Mouse (Mus musculus) gastrocnemius, postnatal 25 days (tissue): ENCODE results near the gene Stxbp1. TPM values are rescaled to one million over a fixed set of nuclear protein-coding genes. Genes with fewer than 3 reads are reported as not detected.
A peak's percentile ranks its signal among the peaks of the same experiment; 100 is the strongest.

ENCODE experiments used
- DNase-seq: peaks from one replicate; pipeline ENCODE4 v3.0.0; 2022
- total RNA-seq, 2 experiments: library from RNA; stranded (reverse); gene quantifications; 1 replicate in 1 of 2; 2 replicates in 1 of 2; pipeline ENCODE4 v1.2.3; 2021

Gene Stxbp1
- total RNA-seq, 2 experiments from 2014 or later = 2.7 to 3.8 TPM

- DNase-seq = no peak
Observed at GRCm38 (mm10) chr2:32838147-32838884, 8.7 kb downstream of the Stxbp1 start.

- DNase-seq = no peak
Observed at GRCm38 (mm10) chr2:32835588-32835987, 11.5 kb downstream of the Stxbp1 start.

- DNase-seq = peak; percentile 38
Observed at GRCm38 (mm10) chr2:32834496-32834895, 12.5 kb downstream of the Stxbp1 start.

DNA sequence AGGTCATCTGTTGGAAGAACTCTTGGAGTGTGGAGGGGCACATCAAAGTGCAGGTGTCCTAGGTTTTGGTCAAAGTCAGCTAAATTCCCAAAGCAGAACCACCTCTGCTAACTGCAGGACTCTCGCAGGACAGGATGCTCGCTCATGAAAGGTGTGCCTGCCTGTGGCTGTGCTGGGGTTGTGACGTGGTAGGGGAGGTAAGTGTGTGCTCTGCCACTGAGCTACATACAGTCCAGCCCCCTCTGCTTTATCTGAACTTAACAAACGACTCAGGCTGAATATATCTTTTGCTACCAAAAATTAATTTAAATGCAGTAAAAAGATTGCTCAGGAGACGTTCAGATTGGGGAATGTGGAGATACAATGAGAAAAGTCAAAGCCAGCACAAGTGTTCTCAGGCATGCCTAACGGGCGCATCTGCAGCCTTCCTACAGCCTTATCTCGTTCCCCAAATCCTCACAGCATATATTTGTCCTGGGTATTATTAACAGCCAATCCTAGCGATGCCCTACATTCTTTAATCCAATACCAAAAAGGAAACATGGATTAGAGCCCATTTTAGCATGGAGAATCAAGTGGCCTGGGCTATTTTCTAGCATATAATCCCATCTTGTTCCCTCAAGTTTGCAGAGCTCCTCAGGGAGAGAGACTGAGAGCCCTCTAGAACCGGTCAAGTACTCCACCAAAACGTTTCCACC lies 17.9 kb downstream of the Stxbp1 start:
- DNase-seq = no peak

DNA sequence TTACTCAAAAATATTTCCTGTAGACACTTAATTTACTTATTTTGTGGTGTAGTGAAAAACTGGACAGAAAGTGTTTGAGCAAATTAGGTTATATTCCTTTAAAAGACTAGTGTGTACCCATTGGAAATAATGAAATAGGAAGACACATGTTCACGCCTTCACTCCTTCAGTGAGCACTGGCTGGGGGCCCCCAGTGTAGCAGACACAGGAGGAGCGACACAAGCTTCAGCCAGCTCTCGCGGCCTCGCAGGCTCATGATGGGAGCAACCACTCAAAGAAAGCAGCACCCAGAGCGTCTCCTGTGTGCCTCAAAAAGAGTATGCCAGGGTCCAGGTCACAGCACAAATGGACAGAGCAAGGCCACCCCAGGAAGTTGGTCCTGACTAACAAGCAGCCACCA lies 21.2 kb downstream of the Stxbp1 start:
- DNase-seq = no peak

DNA sequence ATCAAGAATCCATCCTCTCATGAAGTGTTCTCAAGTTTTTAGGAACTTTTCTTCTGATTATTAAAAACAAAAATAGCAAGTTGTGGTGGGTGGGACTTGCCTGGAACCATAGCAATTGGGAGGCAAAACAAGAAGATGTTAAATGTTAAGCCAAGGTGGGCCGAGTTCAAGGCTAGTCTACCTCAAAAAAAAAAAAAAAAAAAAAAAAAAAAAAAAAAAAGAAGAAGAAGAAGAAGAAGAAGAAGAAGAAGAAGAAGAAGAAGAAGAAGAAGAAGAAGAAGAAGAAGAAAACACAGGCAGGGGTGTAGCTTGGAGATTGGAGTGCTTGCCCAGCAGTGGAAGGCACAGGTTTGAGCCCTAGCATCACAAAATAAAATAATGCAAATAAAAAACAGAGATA lies 22.3 kb downstream of the Stxbp1 start:
- DNase-seq = no peak

- no peak for DNase-seq
Observed at GRCm38 (mm10) chr2:32824181-32824580, 22.9 kb downstream of the Stxbp1 start.

GRCm38 (mm10) chr2:32823579-32824154 lies 23.4 kb downstream of the Stxbp1 start:
- DNase-seq = no peak

- DNase-seq = no peak
Observed at GRCm38 (mm10) chr2:32823153-32823552, 23.9 kb downstream of the Stxbp1 start.

GRCm38 (mm10) chr2:32822643-32823042 lies 24.4 kb downstream of the Stxbp1 start:
- DNase-seq = no peak

- DNase-seq = no peak
Observed at GRCm38 (mm10) chr2:32821041-32821802, 25.8 kb downstream of the Stxbp1 start.

DNA sequence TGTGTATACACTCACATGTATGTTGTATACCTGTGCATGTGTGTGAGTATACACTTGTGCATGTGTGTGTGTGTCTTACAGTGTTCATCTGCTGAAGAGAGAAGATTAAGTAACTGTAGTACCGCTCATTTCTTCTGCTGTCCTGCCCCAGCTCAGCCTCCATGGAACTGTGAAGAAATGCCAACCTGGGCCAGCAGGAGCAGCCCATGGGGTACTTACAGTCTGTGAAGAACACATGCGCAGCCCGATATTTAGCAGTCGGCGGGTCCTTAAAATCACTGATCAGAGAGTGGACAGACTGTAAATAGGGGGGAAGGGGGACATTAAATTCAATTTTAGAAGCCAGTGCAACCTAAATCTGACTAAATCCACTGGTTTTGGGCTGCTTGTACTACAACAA lies 28.8 kb downstream of the Stxbp1 start:
- no peak for DNase-seq

GRCm38 (mm10) chr2:32817589-32817988 lies 29.5 kb downstream of the Stxbp1 start:
- DNase-seq = no peak

DNA sequence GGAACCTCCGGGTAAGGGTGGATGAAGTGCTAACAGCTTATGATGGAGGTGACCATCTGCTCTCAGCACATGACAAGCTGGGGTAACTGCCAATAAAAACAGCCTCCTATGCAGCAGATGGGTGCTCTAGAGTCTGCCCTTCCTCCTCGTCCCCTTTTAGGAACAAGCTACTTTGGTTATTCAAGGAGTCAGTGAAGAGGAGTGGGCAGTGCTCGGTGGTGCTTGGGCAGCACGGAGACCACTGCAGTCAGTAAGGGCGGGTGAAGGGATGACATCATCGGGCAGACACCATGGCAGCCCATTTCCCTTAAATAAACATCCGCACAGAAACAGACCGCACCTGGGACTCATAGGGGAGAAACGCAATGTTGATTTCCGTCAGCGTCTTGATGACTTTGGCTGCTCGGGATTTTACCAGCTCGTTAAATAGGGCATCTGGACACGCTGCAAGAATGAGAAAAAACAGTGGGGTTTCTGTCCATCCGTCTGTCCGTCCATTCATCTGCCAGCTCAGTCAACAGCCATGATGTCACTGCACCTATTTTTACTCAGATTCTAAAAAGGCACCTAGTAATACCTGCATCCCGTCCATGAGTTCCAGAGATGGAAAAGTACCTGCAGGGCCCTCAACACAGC lies 30.0 kb downstream of the Stxbp1 start:
- DNase-seq = no peak

DNA sequence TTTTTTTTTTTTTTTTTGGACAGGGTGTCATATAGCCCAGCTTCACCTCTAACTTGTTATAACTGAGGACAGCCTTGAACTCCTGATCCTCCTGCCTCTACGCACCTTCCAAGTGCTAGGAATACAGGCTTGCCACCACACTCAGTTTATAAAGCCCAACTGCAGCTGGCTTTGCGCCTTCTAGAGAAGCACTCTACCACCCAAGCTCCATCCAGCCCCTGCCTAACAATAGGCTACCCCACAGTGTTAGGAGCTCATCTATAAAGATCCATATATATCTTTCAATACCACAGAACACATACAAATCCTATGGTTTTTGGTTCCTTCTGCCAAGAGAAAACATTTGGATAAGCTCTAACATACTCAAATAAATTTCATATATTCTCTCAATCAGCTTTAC lies 30.5 kb downstream of the Stxbp1 start:
- no peak for DNase-seq

GRCm38 (mm10) chr2:32811959-32812358 lies 35.1 kb downstream of the Stxbp1 start:
- DNase-seq = no peak

GRCm38 (mm10) chr2:32808816-32809566 lies 38.1 kb downstream of the Stxbp1 start:
- DNase-seq = no peak

- no peak for DNase-seq
Observed at GRCm38 (mm10) chr2:32798251-32798962, 48.6 kb downstream of the Stxbp1 start.

- DNase-seq = no peak
Observed at GRCm38 (mm10) chr2:32795748-32796418, 51.2 kb downstream of the Stxbp1 start.

GRCm38 (mm10) chr2:32791297-32791696 lies 55.7 kb downstream of the Stxbp1 start:
- peak; percentile 69 for DNase-seq
